Mouse (Mus musculus) kidney, postnatal 4 days (tissue): Measurements from ENCODE around the gene Lyrm4.

Source experiments
- DNase-seq, 2 experiments: peaks; one replicate each; pipeline ENCODE4 v3.0.0; 2021; ENCODE audit warnings: mixed read lengths in 2 of 2

The Lyrm4 gene

GRCm38 (mm10) chr13:36117143-36118014 lies at the start of gene Lyrm4, which contains the start of gene Fars2:
Lyrm4 (minus strand) TSS chr13:36117526.
Fars2 (plus strand) TSS chr13:36117412.
- peak; percentile 98 to 99 for DNase-seq

GRCm38 (mm10) chr13:36163898-36164297 lies 46.6 kb upstream of the Lyrm4 start:
- DNase-seq = no peak

GRCm38 (mm10) chr13:36163411-36163810 lies 46.1 kb upstream of the Lyrm4 start:
- DNase-seq = no peak

GRCm38 (mm10) chr13:36156340-36156931 lies 39.1 kb upstream of the Lyrm4 start:
- DNase-seq = no peak

GRCm38 (mm10) chr13:36152728-36153498 lies 35.6 kb upstream of the Lyrm4 start:
- DNase-seq = no peak

GRCm38 (mm10) chr13:36150272-36150671 lies 32.9 kb upstream of the Lyrm4 start:
- no peak for DNase-seq

- no peak for DNase-seq
These were observed 32.0 kb upstream of the Lyrm4 start for GRCm38 (mm10) chr13:36149175-36149939.

- no peak for DNase-seq
These were observed 28.3 kb upstream of the Lyrm4 start for GRCm38 (mm10) chr13:36145601-36146000.

GRCm38 (mm10) chr13:36140247-36141016 lies 23.1 kb upstream of the Lyrm4 start:
- no peak for DNase-seq

GRCm38 (mm10) chr13:36139703-36140102 lies 22.4 kb upstream of the Lyrm4 start:
- DNase-seq = no peak

GRCm38 (mm10) chr13:36131992-36132649 lies 14.8 kb upstream of the Lyrm4 start:
- no peak for DNase-seq

- no peak for DNase-seq
These were observed 14.1 kb upstream of the Lyrm4 start for GRCm38 (mm10) chr13:36131401-36131800.

GRCm38 (mm10) chr13:36129360-36130054 lies 12.2 kb upstream of the Lyrm4 start:
- no peak for DNase-seq

- DNase-seq = no peak
These were observed 3.3 kb upstream of the Lyrm4 start for GRCm38 (mm10) chr13:36120606-36121005.

- peak in 1 of 2 experiments; percentile 13 for DNase-seq
These were observed 2.4 kb upstream of the Lyrm4 start for GRCm38 (mm10) chr13:36119684-36120083.

GRCm38 (mm10) chr13:36116520-36117142 lies 695 bp downstream of the Lyrm4 start:
- peak; percentile 51 to 66 for DNase-seq

GRCm38 (mm10) chr13:36113181-36113580 lies 4.1 kb downstream of the Lyrm4 start:
- DNase-seq = no peak

GRCm38 (mm10) chr13:36111331-36111730 lies 6.0 kb downstream of the Lyrm4 start:
- DNase-seq = no peak

- no peak for DNase-seq
These were observed 8.8 kb downstream of the Lyrm4 start for GRCm38 (mm10) chr13:36108528-36108927.

GRCm38 (mm10) chr13:36105591-36105990 lies 11.7 kb downstream of the Lyrm4 start:
- no peak for DNase-seq
